Mouse (Mus musculus): ENCODE results near the gene Dnph1.

DNA sequence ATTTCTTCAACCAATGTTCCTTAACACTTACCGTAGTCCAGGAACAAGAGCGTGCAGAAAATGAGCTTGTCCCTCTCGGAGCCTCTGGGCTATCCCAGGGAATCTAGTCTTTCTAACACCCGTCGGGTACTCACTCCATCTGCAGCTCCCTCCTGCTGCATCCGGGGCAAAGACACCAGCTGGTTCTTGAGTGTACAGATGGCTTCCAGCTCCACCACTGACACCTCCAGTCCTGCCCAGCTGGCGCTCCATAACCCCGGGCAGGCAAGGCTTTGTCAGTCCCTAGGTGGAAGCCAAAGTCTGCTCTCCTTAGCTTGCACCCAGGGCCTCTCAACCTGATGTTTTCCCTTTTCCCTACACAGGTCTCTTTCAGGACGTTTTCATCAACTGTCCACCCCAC is 28.7 kb upstream of the Dnph1 start:
- TF ChIP-seq CTCF (IDR thresholded peaks at IDR 0.05; ENCODE audit: borderline replicate concordance, insufficient read depth, low read length) (no peak), POLR2A (IDR thresholded peaks at IDR 0.05; ENCODE audit: low read depth, low read length) (no peak)
